Mouse (Mus musculus): ENCODE data around the gene Dnmt3a.
A peak's percentile ranks its signal among the peaks of the same experiment; 100 is the strongest.

GRCm38 (mm10) chr12:3928841-3929240, 123.0 kb downstream of the Dnmt3a start:
- peak; percentile 68 for TF ChIP-seq CTCF (IDR thresholded peaks at IDR 0.05)
- TF ChIP-seq EP300 (IDR thresholded peaks at IDR 0.05; ENCODE audit: insufficient read depth, low read depth, low read length), result 0 out of 2 replicates have a peak, but pooled peaks have one; percentile 41
